Mouse (Mus musculus) MEL (cell line): ENCODE measurements around the gene Il6st.

ENCODE experiments used
- CTCF ChIP-seq, 3 experiments: IDR thresholded peaks in 2 of 3; conservative IDR thresholded peaks in 1 of 3; 2 replicates each; pipeline ENCODE4 v1.5.1; 2011 to 2012; ENCODE audit warnings: low read length in 3 of 3, low read depth in 2 of 3, mild to moderate bottlenecking in 2 of 3, improper control_type of control experiment in 1 of 3, inconsistent platforms in 1 of 3, mixed read lengths in 1 of 3, moderate library complexity in 1 of 3; ENCODE audit not compliant: control insufficient read depth in 1 of 3, insufficient read depth in 1 of 3, poor library complexity in 1 of 3, severe bottlenecking in 1 of 3
- MAX ChIP-seq: IDR thresholded peaks from 2 replicates; pipeline ENCODE4 v1.6.1; 2011; ENCODE audit warnings: low read length, improper control_type of control experiment
- POLR2A ChIP-seq, 2 experiments: IDR thresholded peaks; 2 replicates each; pipeline ENCODE4 v1.6.1; 2011 to 2012; ENCODE audit warnings: low read length in 2 of 2, mild to moderate bottlenecking in 2 of 2, control low read depth in 1 of 2, improper control_type of control experiment in 1 of 2, low read depth in 1 of 2, moderate library complexity in 1 of 2; ENCODE audit not compliant: control insufficient read depth in 1 of 2, insufficient read depth in 1 of 2, poor library complexity in 1 of 2
- RAD21 ChIP-seq: IDR thresholded peaks from 2 replicates; pipeline ENCODE4 v1.6.1; 2011; ENCODE audit warnings: mild to moderate bottlenecking, low read depth, low read length, improper control_type of control experiment
- USF1 ChIP-seq: IDR thresholded peaks from 2 replicates; pipeline ENCODE4 v1.6.1; 2014; ENCODE audit warnings: low read depth, mild to moderate bottlenecking, inconsistent platforms, low read length, improper control_type of control experiment, moderate library complexity
- ZKSCAN1 ChIP-seq: IDR thresholded peaks from 2 replicates; pipeline ENCODE4 v1.6.1; 2012; ENCODE audit warnings: low read depth, mild to moderate bottlenecking, inconsistent platforms, low read length, improper control_type of control experiment, moderate library complexity

- TF ChIP-seq RAD21: no peak
- no peak for TF ChIP-seq ZKSCAN1
- no peak for TF ChIP-seq POLR2A (IDR thresholded peaks at IDR 0.05; ENCODE audit: control insufficient read depth in 1 of 2, insufficient read depth in 1 of 2, low read depth in 1 of 2, low read length in 2 of 2, poor library complexity in 1 of 2)
- TF ChIP-seq CTCF (IDR thresholded peaks at IDR 0.05 in 2 of 3, conservative IDR thresholded peaks at IDR 0.05 in 1 of 3; ENCODE audit: control insufficient read depth in 1 of 3, insufficient read depth in 1 of 3, low read depth in 2 of 3, low read length in 3 of 3, poor library complexity in 1 of 3, severe bottlenecking in 1 of 3): no peak
- no peak for TF ChIP-seq USF1
- no peak for TF ChIP-seq MAX
Observed at GRCm38 (mm10) chr13:112439917-112440361, 23.9 kb upstream of the Il6st start.
